Mouse (Mus musculus) hindbrain, embryonic 10.5 days (tissue): ENCODE measurements at regions not wholly inside any gene's neighbourhood (a gene's known extent, or its start where the extent isn't known, plus 50 kb on each side); places are given as distances from the start of the nearest gene placed in this dataset.

ENCODE experiments used
- DNase-seq: peaks from one replicate; pipeline ENCODE4 v3.0.0-alpha.2; 2017; ENCODE audit warnings: low spot score
- H3K27ac ChIP-seq: fragments of 300-500 bp; sonication (generic); 2 replicates; pipeline ENCODE4 v1.5.1; 2016; ENCODE audit warnings: mild to moderate bottlenecking, moderate library complexity
- H3K27me3 ChIP-seq: fragments of 300-500 bp; sonication (generic); 2 replicates; pipeline ENCODE4 v1.6.1; 2016; ENCODE audit warnings: mild to moderate bottlenecking; ENCODE audit not compliant: poor library complexity, insufficient read depth, severe bottlenecking
- H3K36me3 ChIP-seq: fragments of 300-500 bp; sonication (generic); 2 replicates; pipeline ENCODE4 v1.6.1; 2016; ENCODE audit warnings: mild to moderate bottlenecking, moderate library complexity
- H3K4me1 ChIP-seq: fragments of 300-500 bp; sonication (generic); replicated peaks from 2 replicates; pipeline ENCODE4 v1.6.1; 2016; ENCODE audit warnings: mild to moderate bottlenecking
- H3K4me3 ChIP-seq: fragments of 300-500 bp; sonication (generic); 2 replicates; pipeline ENCODE4 v1.5.1; 2016; ENCODE audit warnings: mild to moderate bottlenecking, moderate library complexity
- H3K9me3 ChIP-seq: fragments of 300-500 bp; sonication (generic); 2 replicates; pipeline ENCODE4 v1.6.1; 2016; ENCODE audit warnings: mild to moderate bottlenecking, moderate library complexity
- WGBS: fragments of 180-500 bp; shearing (Covaris S2); methylation state at CpG from one replicate; pipeline ENCODE4 v1.1.7; 2016; 5-methylcytosine and 5-hydroxymethylcytosine counted together

DNA sequence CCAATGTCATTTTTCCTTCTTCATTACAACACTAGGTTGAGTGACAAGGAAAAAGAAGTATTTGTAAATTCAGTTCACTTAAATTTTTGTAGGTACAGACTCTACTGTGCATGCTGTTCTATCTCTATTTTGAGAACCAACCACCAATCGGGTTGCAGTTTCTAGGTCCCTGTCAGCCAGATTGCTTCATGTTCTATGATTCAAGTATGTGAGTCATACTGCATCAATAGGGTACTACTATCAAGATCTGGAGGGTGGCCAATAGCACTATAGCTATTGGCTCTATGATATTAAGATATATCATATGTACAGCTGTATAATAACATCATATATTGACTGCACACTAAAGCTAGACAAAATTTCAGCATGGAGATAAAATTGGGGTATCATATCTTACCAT lies 521.8 kb upstream of the C030005K15Rik start:
- Histone ChIP-seq H3K36me3 (no peaks in the 10 kb centered on the region), H3K4me1 (no peaks in the 10 kb centered on the region), H3K4me3 (no peak overlapping the region), H3K27me3 (no peaks in the 10 kb centered on the region), H3K9me3 (no peaks in the 10 kb centered on the region), H3K27ac (no peak overlapping the region)
- DNase-seq, result no peak
- 93% methylated on average over 1 of the region's 1 CpGs for WGBS

DNA sequence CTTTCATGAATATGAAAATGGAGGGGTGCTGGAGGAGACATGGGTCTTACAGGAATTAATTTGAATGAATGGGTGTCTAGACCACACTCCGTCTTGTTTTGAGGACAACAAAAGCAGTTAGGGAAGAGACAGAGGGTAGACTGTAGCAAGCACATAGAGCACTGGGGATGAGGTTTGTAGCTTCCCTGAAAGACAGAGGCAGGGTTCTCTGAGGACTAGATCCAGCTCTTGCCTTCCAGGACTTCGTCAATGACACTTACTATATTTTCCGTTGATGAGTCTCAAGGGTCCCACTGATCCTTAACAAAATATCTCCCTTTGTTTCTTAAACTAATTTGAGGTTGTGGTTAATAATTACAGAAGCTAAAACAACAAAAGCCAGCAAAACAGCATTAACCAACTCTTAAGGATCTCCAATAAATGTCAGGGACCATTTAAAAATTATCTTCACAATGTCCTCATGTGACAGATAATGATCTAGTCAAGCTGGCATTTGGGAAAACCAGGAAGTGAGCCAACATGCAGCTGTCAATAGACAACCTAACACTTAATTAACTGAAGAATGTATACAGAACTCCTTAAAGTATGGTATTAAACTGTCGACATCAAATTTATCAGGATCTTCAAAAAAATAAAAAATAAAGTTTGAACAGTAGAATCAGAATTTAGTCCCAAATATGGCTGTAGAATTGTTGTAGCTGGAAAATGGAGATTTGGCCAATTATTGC lies 531.6 kb upstream of the C030005K15Rik start:
- Histone ChIP-seq H3K4me1 (no peaks in the 10 kb centered on the region), H3K4me3 (no peak overlapping the region), H3K9me3 (no peaks in the 10 kb centered on the region), H3K27ac (no peak overlapping the region), H3K27me3 (no peaks in the 10 kb centered on the region), H3K36me3 (no peaks in the 10 kb centered on the region)
- 84% methylated on average over 4 of the region's 4 CpGs for WGBS
- DNase-seq, result no peak

DNA sequence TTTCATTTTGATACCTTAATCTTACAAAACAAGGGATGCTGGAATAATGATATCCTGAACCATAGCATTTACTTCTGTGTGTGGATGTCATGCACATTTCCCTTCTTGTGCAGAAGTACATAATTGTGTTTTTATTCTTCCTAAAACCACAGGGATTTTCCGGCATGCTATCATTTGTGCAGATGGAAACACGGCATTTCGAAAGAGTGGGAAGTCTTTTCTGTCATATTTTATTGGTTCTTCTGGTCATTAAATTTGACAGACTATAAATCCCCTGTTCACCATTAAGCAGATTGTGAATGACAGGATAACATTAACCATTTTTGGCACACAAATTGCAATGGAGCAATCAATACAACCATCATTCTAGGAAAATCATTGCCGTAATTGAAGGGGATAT lies 532.7 kb upstream of the C030005K15Rik start:
- H3K36me3 ChIP-seq, result no peaks in the 10 kb centered on the region
- H3K9me3 ChIP-seq, result no peaks in the 10 kb centered on the region
- no peak overlapping the region for H3K27ac ChIP-seq
- H3K27me3 ChIP-seq, result no peaks in the 10 kb centered on the region
- no peaks in the 10 kb centered on the region for H3K4me1 ChIP-seq
- no peak overlapping the region for H3K4me3 ChIP-seq
- WGBS, result 87% methylated on average over 4 of the region's 4 CpGs
- DNase-seq, result no peak

DNA sequence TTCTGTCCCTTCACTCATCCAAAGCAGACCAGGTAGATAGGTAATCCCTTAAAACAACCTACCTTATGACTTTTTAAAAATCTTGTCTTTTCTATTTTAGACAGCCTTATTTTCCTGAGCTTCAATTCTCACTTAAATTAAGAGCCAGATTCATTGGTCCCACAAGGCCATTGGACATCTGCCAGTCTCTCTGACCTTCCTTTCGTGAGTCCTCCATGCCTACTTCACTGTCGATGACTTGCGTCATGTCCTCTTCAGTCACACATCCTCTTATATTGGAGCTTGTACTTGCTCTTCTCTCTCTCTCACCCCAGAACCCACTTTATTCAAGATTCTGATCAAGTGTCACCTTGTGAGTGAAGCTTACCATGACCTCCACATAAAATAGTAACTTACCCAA lies 542.0 kb upstream of the C030005K15Rik start:
- Histone ChIP-seq H3K27ac (no peak overlapping the region), H3K4me3 (no peak overlapping the region), H3K27me3 (no peaks in the 10 kb centered on the region), H3K9me3 (no peaks in the 10 kb centered on the region), H3K36me3 (no peaks in the 10 kb centered on the region), H3K4me1 (no peaks in the 10 kb centered on the region)
- 95% methylated on average over 3 of the region's 3 CpGs for WGBS
- DNase-seq, result no peak

DNA sequence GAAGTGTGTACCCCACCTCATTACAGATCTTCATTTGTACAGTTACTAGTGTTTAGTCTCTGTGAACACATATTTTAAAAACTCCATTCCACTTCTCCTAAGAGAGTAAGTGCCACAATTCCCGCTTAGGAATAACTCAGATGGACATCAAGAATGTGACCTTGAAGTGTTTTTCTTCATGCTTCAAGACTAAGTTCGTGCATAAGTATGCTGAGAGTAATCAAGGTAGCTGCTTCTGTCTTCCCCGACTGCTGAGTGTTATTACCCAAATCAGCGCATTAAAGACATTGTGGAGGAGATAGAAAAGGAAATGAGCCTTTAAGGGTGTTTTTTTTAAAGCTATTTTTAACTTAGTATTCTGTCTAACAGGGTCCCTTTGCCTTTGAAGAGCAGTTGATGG lies 565.1 kb upstream of the C030005K15Rik start:
- Histone ChIP-seq H3K27ac (no peak overlapping the region), H3K36me3 (no peaks in the 10 kb centered on the region), H3K4me1 (no peaks in the 10 kb centered on the region), H3K4me3 (no peak overlapping the region), H3K9me3 (no peaks in the 10 kb centered on the region), H3K27me3 (no peaks in the 10 kb centered on the region)
- WGBS, result 84% methylated on average over 4 of the region's 4 CpGs
- DNase-seq, result no peak

DNA sequence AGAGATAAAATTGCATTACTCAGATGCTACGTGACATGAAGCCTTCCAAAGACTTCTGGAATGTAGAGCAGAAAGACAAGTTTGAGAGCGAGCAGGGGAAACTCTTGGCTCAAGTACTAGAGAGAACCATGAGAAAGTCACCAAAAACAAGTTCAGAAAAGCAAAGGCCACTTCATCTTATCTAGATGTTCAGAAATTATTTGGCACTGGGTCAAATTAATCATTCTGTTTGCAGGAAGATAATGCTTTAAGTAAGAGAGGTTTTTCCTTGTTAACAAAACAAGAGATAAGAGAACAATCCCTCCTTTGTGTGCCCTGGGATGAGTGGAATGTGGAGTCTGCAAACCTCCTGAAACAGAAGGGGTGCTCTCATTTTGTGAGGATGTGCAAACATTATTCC lies 565.6 kb upstream of the C030005K15Rik start:
- no peak overlapping the region for H3K4me3 ChIP-seq
- no peak overlapping the region for H3K27ac ChIP-seq
- no peaks in the 10 kb centered on the region for H3K9me3 ChIP-seq
- H3K4me1 ChIP-seq, result no peaks in the 10 kb centered on the region
- DNase-seq, result no peak
- no peaks in the 10 kb centered on the region for H3K36me3 ChIP-seq
- H3K27me3 ChIP-seq, result no peaks in the 10 kb centered on the region
- WGBS, result 76% methylated on average over 2 of the region's 2 CpGs

DNA sequence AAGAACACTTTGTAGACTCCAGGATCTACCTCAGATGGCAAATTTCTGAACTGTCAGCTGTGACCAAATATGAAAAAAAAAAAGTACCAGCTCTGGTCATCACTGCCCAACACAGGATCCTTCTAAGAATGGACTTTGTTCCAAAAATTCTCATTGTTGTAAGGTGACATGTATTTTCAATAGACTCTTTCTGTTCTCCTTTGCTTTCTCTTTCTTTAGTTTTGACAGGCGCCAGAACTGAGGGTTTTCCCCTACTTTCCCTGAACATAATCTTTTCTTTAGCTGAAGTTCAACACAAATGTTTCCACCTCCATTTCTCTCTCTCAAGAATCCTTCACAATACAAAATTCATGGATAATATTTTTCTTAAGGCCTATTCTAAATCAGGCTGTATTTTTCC lies 579.1 kb upstream of the C030005K15Rik start:
- Histone ChIP-seq H3K9me3 (no peaks in the 10 kb centered on the region), H3K27ac (no peak overlapping the region), H3K36me3 (no peaks in the 10 kb centered on the region), H3K4me1 (no peaks in the 10 kb centered on the region), H3K27me3 (no peaks in the 10 kb centered on the region), H3K4me3 (no peak overlapping the region)
- WGBS, result 86% methylated on average over 1 of the region's 1 CpGs
- DNase-seq, result no peak

DNA sequence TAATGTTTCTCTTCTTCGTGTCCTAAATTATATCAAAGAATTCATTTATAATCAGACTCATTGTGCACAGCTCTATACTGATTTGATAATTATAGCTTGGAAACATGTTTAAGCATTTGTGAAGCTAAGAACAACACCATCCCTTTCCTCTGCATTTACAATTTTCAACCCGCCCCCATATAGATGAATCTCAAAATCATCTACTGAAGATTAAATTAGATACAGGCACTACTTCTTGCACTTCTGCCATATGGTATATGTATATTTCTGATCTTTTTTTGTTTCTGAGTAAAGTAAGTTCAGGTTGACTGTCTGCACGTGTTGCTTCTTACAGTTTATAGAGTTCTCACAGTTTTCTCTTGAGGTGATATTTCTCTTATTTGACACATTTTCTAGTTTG lies 583.1 kb upstream of the C030005K15Rik start:
- Histone ChIP-seq H3K27me3 (no peaks in the 10 kb centered on the region), H3K9me3 (no peaks in the 10 kb centered on the region), H3K4me1 (no peaks in the 10 kb centered on the region), H3K4me3 (no peak overlapping the region), H3K27ac (no peak overlapping the region), H3K36me3 (no peaks in the 10 kb centered on the region)
- 85% methylated on average over 3 of the region's 3 CpGs for WGBS
- DNase-seq, result no peak

DNA sequence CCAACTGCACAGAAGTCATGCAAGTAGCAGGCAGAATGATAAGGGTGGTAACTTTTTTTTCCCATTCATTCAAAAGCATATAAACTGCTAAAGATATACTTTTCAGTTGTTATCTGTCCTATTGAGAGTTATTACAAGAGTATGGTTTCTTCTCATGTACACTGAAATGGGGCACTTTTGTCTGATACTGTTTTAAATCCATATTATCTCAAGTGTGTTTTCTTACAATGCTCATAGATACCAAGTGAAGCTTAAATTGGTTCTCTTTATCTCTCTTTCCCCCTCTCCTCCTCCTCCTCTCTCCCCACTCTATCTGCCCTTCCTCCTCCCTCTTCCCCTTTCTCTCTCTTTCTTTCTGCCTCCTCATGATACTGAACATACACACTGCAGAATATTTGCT lies 584.8 kb upstream of the C030005K15Rik start:
- Histone ChIP-seq H3K9me3 (no peaks in the 10 kb centered on the region), H3K4me1 (no peaks in the 10 kb centered on the region), H3K4me3 (no peak overlapping the region), H3K27ac (no peak overlapping the region), H3K36me3 (no peaks in the 10 kb centered on the region), H3K27me3 (no peaks in the 10 kb centered on the region)
- DNase-seq, result no peak

DNA sequence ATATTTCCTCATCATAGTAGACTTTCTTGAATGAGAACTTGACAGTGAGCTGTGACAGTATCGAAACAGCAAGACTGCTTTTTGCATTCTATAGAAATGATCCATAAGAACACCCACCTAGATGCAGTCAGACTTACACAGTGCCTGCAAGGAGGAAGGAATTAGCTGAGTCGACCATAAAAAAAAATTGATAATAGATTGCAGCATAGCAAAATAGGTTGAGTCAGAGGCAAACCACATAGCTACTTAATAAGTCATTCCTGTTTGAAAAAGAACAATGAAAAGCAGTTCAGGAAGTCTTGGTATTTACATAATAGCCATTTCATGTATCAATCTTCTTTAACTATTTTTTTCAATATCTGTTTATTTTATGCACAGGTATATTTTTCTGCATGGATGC lies 591.9 kb upstream of the C030005K15Rik start:
- Histone ChIP-seq H3K4me3 (no peak overlapping the region), H3K27ac (no peak overlapping the region), H3K9me3 (no peaks in the 10 kb centered on the region), H3K27me3 (no peaks in the 10 kb centered on the region), H3K36me3 (no peaks in the 10 kb centered on the region), H3K4me1 (no peaks in the 10 kb centered on the region)
- 88% methylated on average over 2 of the region's 2 CpGs for WGBS
- DNase-seq, result no peak

DNA sequence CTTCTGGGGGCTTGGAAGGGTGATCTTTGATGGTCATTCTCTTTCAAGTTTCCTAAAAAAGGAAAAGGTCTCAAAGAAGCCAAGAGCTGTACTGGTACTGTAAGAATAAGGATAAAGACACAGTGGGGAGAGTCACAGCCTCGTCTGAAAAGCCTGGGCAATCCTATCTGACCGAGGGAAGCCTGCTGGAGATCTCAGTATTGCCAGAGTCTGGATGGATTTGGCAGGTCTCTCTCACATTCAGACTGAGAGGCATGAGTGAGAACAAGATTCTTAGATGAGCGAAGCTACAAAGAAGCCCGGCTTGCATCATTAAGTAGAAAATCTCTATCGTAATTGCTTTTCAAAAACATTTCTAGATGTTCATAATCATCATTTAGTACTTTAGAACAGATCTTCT lies 590.4 kb upstream of the Atp2b1 start:
- no peak overlapping the region for H3K27ac ChIP-seq
- no peaks in the 10 kb centered on the region for H3K4me1 ChIP-seq
- DNase-seq, result no peak
- no peaks in the 10 kb centered on the region for H3K36me3 ChIP-seq
- 89% methylated on average over 5 of the region's 5 CpGs for WGBS
- no peaks in the 10 kb centered on the region for H3K27me3 ChIP-seq
- H3K4me3 ChIP-seq, result no peak overlapping the region
- H3K9me3 ChIP-seq, result no peaks in the 10 kb centered on the region

DNA sequence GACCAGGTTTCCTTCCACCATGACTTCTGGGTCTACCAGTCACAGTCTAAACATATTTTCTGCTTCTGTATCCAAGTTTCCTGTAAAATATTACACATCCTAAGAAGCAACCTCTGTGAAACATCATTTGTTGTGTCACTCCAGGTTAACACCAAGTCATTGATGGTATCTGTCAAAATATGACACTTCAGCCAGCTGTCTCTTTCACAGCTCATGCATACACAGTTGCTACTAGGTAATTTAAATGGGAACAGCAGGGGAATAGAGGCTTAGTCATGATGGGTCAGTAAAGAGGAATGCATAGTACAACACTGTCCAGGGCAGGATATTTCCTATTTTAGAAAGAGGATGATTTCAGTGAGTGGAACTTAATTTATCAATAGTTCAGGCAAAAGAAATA lies 589.6 kb upstream of the Atp2b1 start:
- H3K4me3 ChIP-seq, result no peak overlapping the region
- no peaks in the 10 kb centered on the region for H3K4me1 ChIP-seq
- no peak overlapping the region for H3K27ac ChIP-seq
- no peak for DNase-seq
- no peaks in the 10 kb centered on the region for H3K36me3 ChIP-seq
- H3K9me3 ChIP-seq, result no peaks in the 10 kb centered on the region
- H3K27me3 ChIP-seq, result no peaks in the 10 kb centered on the region

DNA sequence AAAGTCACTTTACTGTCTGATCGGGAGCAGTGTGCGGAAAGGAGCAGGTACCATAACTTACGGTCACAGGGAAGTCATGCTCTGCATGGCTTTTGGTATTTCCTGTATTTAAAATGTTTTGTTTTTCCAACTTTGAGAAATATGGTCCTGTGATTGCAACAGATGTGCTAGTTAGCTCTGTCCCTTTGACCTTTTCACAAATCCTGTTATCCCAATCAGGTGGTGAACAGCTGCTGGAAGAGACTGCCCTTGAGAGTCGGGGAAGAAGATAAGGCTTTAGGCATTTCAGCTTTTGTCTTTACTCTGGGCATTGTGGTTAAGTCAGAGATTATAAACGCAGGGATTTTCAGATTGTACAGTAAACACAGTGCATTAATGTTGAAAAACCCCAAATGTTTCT lies 588.5 kb upstream of the Atp2b1 start:
- Histone ChIP-seq H3K4me3 (no peak overlapping the region), H3K27ac (no peak overlapping the region), H3K36me3 (no peaks in the 10 kb centered on the region), H3K4me1 (no peaks in the 10 kb centered on the region), H3K27me3 (no peaks in the 10 kb centered on the region), H3K9me3 (no peaks in the 10 kb centered on the region)
- DNase-seq, result no peak
- 80% methylated on average over 5 of the region's 5 CpGs for WGBS

DNA sequence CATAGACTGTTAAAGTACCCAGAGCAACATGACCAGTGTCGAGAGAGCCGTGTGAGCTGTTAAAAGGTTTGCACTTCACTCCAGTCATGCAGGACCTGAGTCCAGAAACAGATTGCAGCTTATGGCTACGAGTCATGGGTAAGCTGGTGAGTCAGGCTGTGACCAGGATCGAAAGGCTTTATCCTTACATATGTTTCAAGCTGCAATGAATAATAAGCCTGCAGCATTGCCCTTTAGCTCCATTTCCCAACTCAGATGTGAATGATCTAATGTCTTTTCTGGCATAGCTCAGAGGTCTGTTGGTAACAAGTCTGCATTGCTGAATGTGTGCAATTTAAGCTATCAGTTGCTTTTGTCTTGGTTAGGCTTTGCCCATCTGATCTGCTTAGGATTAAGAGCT lies 581.5 kb upstream of the Atp2b1 start:
- DNase-seq, result no peak
- no peak overlapping the region for H3K4me3 ChIP-seq
- H3K4me1 ChIP-seq, result no peaks in the 10 kb centered on the region
- no peaks in the 10 kb centered on the region for H3K27me3 ChIP-seq
- no peaks in the 10 kb centered on the region for H3K36me3 ChIP-seq
- no peak overlapping the region for H3K27ac ChIP-seq
- WGBS, result 87% methylated on average over 4 of the region's 4 CpGs
- no peaks in the 10 kb centered on the region for H3K9me3 ChIP-seq
